Mouse (Mus musculus) heart, embryonic 10.5 days (tissue): ENCODE measurements at regions not wholly inside any gene's neighbourhood (a gene's known extent, or its start where the extent isn't known, plus 50 kb on each side); places are given as distances from the start of the nearest gene placed in this dataset.
A peak's percentile ranks its signal among the peaks of the same experiment; 100 is the strongest.

Source experiments
- DNase-seq: peaks from one replicate; pipeline ENCODE4 v3.0.0-alpha.2; 2017; ENCODE audit warnings: low spot score
- H3K27ac ChIP-seq: fragments of 300-500 bp; sonication (generic); 2 replicates; pipeline ENCODE4 v1.5.1; 2016; ENCODE audit warnings: mild to moderate bottlenecking
- H3K27me3 ChIP-seq: fragments of 300-500 bp; sonication (generic); 2 replicates; pipeline ENCODE4 v1.6.1; 2016; ENCODE audit warnings: mild to moderate bottlenecking; ENCODE audit not compliant: poor library complexity, insufficient read depth, severe bottlenecking
- H3K36me3 ChIP-seq: fragments of 300-500 bp; sonication (generic); 2 replicates; pipeline ENCODE4 v1.6.1; 2016; ENCODE audit warnings: mild to moderate bottlenecking, moderate library complexity
- H3K4me1 ChIP-seq: fragments of 300-500 bp; sonication (generic); 2 replicates; pipeline ENCODE4 v1.6.1; 2016; ENCODE audit warnings: mild to moderate bottlenecking
- H3K4me3 ChIP-seq: fragments of 300-500 bp; sonication (generic); 2 replicates; pipeline ENCODE4 v1.5.1; 2016; ENCODE audit warnings: mild to moderate bottlenecking, moderate library complexity
- H3K9me3 ChIP-seq: fragments of 300-500 bp; sonication (generic); 2 replicates; pipeline ENCODE4 v1.6.1; 2016; ENCODE audit warnings: mild to moderate bottlenecking, moderate library complexity
- WGBS: fragments of 180-500 bp; shearing (Covaris S2); methylation state at CpG from one replicate; pipeline ENCODE4 v1.1.7; 2016; 5-methylcytosine and 5-hydroxymethylcytosine counted together

DNA sequence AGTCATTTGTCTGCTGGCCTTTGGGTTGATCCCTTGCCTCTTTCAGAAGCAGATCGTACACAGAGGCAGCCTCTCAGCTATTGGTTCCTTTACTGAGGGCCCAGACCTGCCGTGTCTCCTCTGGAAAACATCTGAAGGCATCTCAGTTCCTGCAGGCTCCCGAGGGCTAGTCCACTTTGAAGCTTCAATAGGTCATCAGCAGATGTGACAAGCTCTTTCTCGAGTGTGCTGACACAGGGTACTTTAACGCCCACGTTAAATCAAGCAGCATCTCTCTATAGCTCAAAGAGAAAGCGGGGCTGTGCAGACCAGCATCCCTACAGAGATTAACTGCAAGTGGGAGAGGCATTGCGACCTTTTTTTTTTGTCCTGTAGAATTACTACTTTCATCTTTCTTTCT lies 96.0 kb upstream of the Phyhipl start:
- Histone ChIP-seq H3K4me1 (no peaks in the 10 kb centered on the region), H3K4me3 (no peak overlapping the region), H3K36me3 (no peaks in the 10 kb centered on the region), H3K27me3 (no peaks in the 10 kb centered on the region), H3K9me3 (no peaks in the 10 kb centered on the region), H3K27ac (no peak overlapping the region)
- WGBS: 50% methylated on average over 8 of the region's 8 CpGs
- DNase-seq: no peak

DNA sequence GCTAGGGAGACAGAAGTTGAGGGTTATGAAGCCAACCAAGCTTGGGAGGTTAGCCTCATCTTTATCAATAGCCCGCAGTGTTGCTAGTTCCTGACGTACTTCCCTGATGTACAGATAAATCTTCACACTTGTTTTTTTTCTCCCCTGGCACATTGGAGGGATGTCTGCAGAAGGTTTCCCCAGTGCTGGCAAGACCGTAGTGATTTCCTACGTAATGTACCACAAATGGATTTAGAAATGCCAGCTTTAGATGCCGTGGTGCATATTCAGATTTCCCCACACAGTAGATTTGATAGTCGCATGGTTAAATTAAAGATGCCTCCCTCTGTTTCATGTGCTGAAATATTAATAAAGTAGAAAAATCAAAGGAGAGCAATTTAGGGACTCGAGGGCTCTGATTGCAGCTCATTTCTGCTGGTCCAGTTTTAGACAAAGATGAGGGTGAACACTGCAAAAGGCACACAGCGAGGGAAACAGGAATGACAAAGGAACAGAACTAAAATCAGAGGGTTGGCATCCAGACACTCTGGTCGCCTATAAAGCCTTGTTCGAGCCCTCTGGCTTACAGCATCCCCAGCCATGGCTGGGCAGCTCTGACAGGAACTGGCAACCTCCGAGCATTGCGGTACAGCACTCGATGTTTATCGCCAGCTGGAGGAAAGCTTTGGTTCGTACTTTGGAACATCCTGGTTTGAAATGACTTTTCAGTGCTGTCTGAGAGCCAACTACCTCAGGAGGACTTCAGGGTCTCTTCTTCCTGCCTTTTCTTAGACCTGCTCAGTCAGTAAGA lies 94.8 kb upstream of the Phyhipl start:
- Histone ChIP-seq H3K4me3 (no peak overlapping the region), H3K9me3 (no peaks in the 10 kb centered on the region), H3K4me1 (no peaks in the 10 kb centered on the region), H3K36me3 (no peaks in the 10 kb centered on the region), H3K27me3 (no peaks in the 10 kb centered on the region), H3K27ac (no peak overlapping the region)
- DNase-seq: no peak
- WGBS: 83% methylated on average over 15 of the region's 15 CpGs

DNA sequence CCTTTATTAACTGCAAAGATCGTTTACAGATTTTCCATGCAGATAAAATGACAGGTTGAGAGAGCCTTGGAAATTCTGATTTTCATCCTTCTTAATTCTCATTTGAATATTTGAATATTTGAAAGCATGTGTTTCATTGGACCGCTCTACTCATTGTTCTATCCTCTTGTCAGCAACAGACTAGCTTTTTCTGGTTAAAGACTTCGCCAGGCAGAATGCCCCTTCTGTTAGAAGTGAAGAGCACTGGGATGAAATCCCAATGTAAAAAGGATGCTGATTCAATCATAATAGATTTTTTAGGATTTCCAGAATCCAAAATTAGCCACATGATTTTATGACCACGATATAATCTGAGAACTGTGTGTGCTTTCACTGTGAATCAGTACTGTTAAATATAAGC lies 90.8 kb upstream of the Phyhipl start:
- Histone ChIP-seq H3K4me3 (no peak overlapping the region), H3K9me3 (no peaks in the 10 kb centered on the region), H3K4me1 (no peaks in the 10 kb centered on the region), H3K27me3 (no peaks in the 10 kb centered on the region), H3K27ac (no peak overlapping the region), H3K36me3 (no peaks in the 10 kb centered on the region)
- no peak for DNase-seq
- 82% methylated on average over 4 of the region's 4 CpGs for WGBS

DNA sequence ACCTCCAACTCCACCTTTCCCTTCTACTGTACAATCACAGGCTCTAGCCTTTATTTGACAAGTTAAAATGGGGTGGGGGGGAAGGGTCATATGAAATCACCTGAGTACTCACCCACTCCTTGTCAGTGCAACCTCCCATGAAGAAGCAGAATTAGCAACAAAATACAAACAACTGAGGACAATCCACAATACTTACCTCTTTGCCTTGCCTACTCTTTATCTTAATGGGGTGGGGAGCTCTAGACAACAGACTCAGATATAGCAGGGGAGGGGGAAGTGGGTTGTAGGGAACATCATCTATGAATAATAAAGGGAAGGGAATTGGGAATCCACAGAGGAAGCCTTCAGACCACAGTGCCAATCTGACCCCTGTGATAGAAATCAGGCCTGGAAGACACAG lies 86.1 kb upstream of the Phyhipl start:
- no peaks in the 10 kb centered on the region for H3K9me3 ChIP-seq
- no peaks in the 10 kb centered on the region for H3K36me3 ChIP-seq
- H3K27ac ChIP-seq: no peak overlapping the region
- H3K27me3 ChIP-seq: no peaks in the 10 kb centered on the region
- no peaks in the 10 kb centered on the region for H3K4me1 ChIP-seq
- H3K4me3 ChIP-seq: no peak overlapping the region
- DNase-seq: no peak

DNA sequence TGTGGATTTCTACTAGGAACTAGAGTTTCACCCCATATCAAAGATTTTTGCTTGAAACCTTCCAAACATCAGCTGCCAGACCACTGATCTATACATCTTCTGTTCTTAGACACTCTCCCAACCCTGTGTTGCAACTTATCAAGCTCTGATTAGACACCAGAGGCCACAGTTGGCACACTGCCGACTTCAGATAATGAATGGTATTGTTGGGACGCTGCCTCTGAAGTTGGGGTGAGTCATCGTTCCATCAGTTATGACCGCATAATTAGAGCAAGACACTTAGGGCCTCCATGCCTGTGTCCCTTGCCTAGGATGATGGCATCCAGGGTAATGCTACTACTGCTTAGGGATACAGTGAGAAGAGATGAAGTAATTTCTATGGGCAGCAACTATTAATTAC lies 84.3 kb upstream of the Phyhipl start:
- no peak for DNase-seq
- no peaks in the 10 kb centered on the region for H3K4me1 ChIP-seq
- no peak overlapping the region for H3K4me3 ChIP-seq
- 54% methylated on average over 4 of the region's 4 CpGs for WGBS
- H3K9me3 ChIP-seq: no peaks in the 10 kb centered on the region
- no peak overlapping the region for H3K27ac ChIP-seq
- H3K36me3 ChIP-seq: no peaks in the 10 kb centered on the region
- no peaks in the 10 kb centered on the region for H3K27me3 ChIP-seq

DNA sequence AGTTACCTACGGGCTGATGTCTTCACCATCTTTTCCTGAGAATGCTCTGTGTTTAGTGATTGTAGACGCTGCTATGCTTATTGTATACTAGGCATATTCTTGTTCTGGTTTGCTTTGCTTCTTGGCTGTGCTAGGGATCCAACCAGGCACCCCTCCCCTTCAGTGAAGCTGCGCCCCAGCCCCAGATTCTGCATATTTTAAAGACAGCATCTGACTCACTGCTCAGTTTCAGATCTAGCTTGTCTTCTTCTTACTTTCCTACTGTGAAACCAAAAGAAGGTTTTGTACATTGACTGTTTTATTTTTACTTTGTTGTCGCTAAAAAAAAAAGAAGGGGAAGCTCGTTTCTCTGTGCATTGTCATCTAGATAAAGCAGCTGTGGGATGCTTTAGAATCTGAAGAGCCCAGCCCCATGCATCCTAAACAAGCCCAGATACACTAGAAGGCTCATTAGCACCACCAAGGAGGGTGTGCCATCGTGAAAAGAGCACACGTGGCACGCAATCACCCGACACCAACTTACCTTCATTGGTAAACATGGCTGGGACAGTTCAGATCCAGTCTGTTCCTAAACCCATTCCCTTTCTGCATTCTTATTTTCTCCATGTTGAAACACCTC lies 83.7 kb upstream of the Phyhipl start:
- Histone ChIP-seq H3K4me3 (no peak overlapping the region), H3K9me3 (no peaks in the 10 kb centered on the region), H3K4me1 (no peaks in the 10 kb centered on the region), H3K36me3 (no peaks in the 10 kb centered on the region), H3K27me3 (no peaks in the 10 kb centered on the region), H3K27ac (no peak overlapping the region)
- DNase-seq: no peak
- WGBS: 82% methylated on average over 9 of the region's 9 CpGs

DNA sequence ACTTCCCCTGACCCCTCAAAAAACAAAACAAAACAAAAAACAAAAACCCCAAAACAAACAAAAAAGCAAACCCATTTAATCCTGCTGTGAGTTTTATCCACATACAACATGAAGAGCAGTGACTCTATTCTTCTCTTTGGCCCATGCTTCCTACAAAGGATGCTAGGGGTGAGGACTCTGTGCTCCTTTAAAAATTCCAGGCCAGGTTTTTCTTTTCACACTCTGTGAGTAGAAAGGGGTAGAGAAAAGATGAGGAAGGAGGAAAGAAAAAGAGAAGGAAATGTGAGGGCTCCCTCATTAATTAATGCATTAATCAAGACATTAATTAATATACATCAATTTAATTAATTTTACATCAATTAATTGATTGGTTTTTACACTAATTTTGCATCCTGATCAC lies 82.9 kb upstream of the Phyhipl start:
- H3K4me3 ChIP-seq: no peak overlapping the region
- H3K4me1 ChIP-seq: no peaks in the 10 kb centered on the region
- H3K36me3 ChIP-seq: no peaks in the 10 kb centered on the region
- no peak for DNase-seq
- H3K27me3 ChIP-seq: no peaks in the 10 kb centered on the region
- no peak overlapping the region for H3K27ac ChIP-seq
- no peaks in the 10 kb centered on the region for H3K9me3 ChIP-seq

DNA sequence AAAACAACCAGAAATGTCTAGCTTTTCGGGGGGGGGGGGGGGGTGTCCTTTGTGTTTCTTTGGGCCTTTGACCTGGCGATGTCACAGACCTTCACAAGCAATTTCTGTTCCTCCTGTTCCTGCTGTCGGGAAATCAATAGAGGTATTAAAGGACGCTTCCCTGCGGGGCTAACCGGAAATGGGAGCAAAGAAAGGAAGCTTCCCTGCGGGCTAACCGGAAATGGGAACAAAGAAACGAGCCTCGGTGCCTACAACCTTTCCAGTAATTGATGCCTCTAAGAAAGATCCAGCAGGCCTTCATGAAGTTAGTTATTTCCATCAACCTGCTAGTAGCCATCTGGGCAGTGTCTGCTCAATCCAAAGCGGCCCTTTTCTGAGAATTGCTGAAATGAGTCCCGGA lies 78.2 kb upstream of the Phyhipl start:
- H3K27me3 ChIP-seq: no peaks in the 10 kb centered on the region
- H3K4me3 ChIP-seq: no peak overlapping the region
- DNase-seq: no peak
- WGBS: 79% methylated on average over 12 of the region's 12 CpGs
- no peak overlapping the region for H3K27ac ChIP-seq
- no peaks in the 10 kb centered on the region for H3K4me1 ChIP-seq
- H3K36me3 ChIP-seq: no peaks in the 10 kb centered on the region
- no peaks in the 10 kb centered on the region for H3K9me3 ChIP-seq

DNA sequence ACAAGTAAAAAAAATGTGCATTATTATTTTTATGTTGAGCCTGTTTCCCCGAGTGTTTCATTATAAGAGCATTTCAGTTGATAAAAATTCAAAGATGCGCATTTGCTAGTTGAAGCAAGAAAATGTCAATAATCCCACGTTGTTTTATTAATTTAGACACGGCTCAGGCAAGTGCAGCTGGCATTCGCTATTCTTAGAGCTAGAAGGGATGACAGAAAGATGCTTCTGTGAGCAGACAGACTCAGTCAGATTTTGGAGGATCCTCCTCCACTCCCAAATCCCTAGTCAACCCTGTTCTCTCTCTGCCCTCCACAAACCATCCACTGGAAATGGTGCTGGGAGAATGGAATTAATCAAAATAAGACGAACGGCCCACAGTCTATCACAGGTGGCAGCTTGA lies 77.7 kb upstream of the Phyhipl start:
- WGBS: 84% methylated on average over 7 of the region's 7 CpGs
- no peak for DNase-seq
- no peaks in the 10 kb centered on the region for H3K9me3 ChIP-seq
- H3K36me3 ChIP-seq: no peaks in the 10 kb centered on the region
- no peak overlapping the region for H3K4me3 ChIP-seq
- no peaks in the 10 kb centered on the region for H3K4me1 ChIP-seq
- H3K27ac ChIP-seq: no peak overlapping the region
- H3K27me3 ChIP-seq: no peaks in the 10 kb centered on the region

DNA sequence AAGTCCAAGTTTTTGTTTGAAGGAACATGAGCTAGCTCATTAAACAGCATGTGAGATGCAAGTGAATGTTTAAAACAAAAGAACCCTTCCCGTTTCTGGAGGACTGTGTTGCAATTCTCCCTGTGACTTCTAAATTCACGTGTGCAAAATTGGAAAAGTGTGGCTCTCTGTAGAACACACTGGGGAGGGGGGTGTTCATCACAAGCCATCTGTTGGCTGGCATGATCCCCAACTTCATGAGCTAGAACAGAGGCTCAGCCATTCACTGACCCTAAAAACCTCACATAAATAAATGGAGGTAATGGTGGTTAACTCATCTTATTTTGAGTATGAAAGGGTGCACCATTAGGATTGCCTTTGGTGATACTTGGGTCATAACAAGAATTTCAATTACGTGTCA lies 69.3 kb upstream of the Phyhipl start:
- 81% methylated on average over 3 of the region's 3 CpGs for WGBS
- Histone ChIP-seq H3K9me3 (no peaks in the 10 kb centered on the region), H3K27me3 (no peaks in the 10 kb centered on the region), H3K4me1 (no peaks in the 10 kb centered on the region), H3K4me3 (no peak overlapping the region), H3K27ac (no peak overlapping the region), H3K36me3 (no peaks in the 10 kb centered on the region)
- no peak for DNase-seq

DNA sequence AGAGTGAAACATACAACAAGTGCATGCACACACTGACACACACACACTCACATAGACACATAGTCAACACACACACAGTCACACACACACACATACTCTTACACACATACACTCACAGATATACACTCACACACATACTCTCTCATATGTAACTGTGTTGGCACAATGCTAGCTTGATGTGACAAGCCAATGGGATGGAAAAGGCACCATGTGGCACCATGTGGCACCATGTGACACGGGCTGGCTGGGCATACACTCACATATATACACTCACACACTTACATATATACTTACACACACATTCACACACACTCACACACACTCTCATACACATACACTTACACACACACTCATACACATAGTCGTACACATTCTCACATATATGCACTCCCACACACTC lies 67.0 kb upstream of the Phyhipl start:
- no peak for DNase-seq
- 75% methylated on average over 2 of the region's 2 CpGs for WGBS
- no peaks in the 10 kb centered on the region for H3K4me1 ChIP-seq

DNA sequence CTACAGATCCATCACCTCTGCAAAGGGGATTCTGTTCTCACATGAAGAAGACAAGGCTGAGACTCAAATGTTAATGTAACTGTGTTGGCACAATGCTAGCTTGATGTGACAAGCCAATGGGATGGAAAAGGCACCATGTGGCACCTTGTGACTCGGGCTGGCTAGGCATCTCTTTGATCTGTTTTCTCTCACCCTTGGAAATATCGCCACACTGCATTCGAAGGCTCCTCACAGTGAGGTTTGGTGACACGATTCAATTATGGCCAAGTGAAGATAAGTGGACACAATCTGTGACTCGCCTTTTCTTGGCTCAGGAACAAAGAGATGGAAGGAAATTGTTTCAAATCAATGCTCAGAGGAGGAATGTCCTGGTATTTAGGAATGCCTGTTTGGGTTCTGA lies 66.6 kb upstream of the Phyhipl start:
- Histone ChIP-seq H3K4me3 (no peak overlapping the region), H3K27me3 (no peaks in the 10 kb centered on the region), H3K4me1 (no peaks in the 10 kb centered on the region), H3K36me3 (no peaks in the 10 kb centered on the region), H3K27ac (no peak overlapping the region), H3K9me3 (no peaks in the 10 kb centered on the region)
- WGBS: 56% methylated on average over 5 of the region's 5 CpGs
- DNase-seq: no peak

More for the DNA sequence above, 67.0 kb upstream of the Phyhipl start:
- H3K27ac ChIP-seq: no peak overlapping the region
- no peak overlapping the region for H3K4me3 ChIP-seq
- no peaks in the 10 kb centered on the region for H3K9me3 ChIP-seq
- no peaks in the 10 kb centered on the region for H3K27me3 ChIP-seq
- H3K36me3 ChIP-seq: no peaks in the 10 kb centered on the region

DNA sequence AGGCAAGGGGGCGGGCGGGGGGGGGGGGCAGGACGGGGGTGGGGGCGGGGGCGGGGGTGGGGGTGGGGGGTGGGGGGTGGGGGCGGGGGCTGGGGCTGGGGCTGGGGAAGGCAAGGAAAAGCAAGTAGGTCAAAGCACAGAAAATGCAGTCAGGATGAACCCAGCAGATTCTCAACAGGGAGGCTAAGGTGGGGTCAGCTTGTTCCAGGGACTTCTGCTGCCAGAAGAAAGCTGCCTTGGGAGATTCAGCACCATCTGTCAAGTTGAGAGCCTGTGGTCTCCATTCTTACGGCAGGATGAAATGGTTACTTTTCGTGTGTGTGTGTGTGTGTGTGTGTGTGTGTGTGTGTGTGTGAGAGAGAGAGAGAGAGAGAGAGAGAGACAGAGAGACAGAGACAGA lies 61.7 kb upstream of the Phyhipl start:
- 14% methylated on average over 3 of the region's 8 CpGs for WGBS
- Histone ChIP-seq H3K4me3 (no peak overlapping the region), H3K27ac (0 out of 2 replicates have a peak overlapping the region, but pooled peaks have one; percentile 16)

DNA sequence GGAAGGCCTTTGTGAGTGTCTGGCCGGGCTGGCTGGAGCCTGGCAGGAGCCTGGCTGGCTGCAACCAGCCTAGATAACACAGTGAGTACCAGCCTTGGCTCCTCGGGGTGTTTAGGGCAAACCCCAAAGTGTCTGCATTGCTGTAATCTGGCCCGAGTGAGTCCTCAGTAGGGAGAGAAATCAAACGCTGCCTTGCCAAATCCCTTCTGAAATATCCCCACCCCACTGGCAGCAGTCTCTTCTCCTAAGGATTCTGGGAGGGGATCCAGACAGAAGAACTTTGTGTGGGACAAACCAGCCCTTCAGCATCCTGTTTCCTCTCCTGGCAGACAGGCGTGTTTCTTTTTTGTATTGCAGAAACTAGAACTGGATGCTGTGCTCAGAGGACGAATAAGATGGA lies 61.3 kb upstream of the Phyhipl start:
- WGBS: 6% methylated on average over 6 of the region's 6 CpGs
- no peaks in the 10 kb centered on the region for H3K4me1 ChIP-seq
- H3K27me3 ChIP-seq: no peaks in the 10 kb centered on the region
- H3K27ac ChIP-seq: 0 out of 2 replicates have a peak overlapping the region, but pooled peaks have one; percentile 60
- no peaks in the 10 kb centered on the region for H3K9me3 ChIP-seq
- DNase-seq: no peak
- H3K36me3 ChIP-seq: no peaks in the 10 kb centered on the region
- 0 out of 2 replicates have a peak overlapping the region, but pooled peaks have one; percentile 19 for H3K4me3 ChIP-seq

More for the DNA sequence above, 61.7 kb upstream of the Phyhipl start:
- H3K4me1 ChIP-seq: no peaks in the 10 kb centered on the region
- H3K36me3 ChIP-seq: no peaks in the 10 kb centered on the region
- H3K27me3 ChIP-seq: no peaks in the 10 kb centered on the region
- no peaks in the 10 kb centered on the region for H3K9me3 ChIP-seq
- no peak for DNase-seq
